Mouse (Mus musculus) granulocyte monocyte progenitor cell, adult 5-6 weeks (primary cell): ENCODE measurements around the gene Lman1l. TPM values are rescaled to one million over a fixed set of nuclear protein-coding genes. Genes with fewer than 3 reads are reported as not detected.

ENCODE experiments used
- ATAC-seq: replicated peaks from 2 replicates; pipeline ENCODE4 v1.8.0; 2016; ENCODE audit warnings: mild to moderate bottlenecking, moderate TSS enrichment, inconsistent platforms; ENCODE audit not compliant: poor library complexity, severe bottlenecking
- total RNA-seq, 2 experiments: library from RNA; stranded (forward) in 1 of 2; stranded (reverse) in 1 of 2; fragments of 200-712, 200-1000 nt in 1 of 2; fragments of >200 nt in 1 of 2; fragmentation: Nextera tagmentation in 1 of 2; gene quantifications; 2 replicates each; pipeline ENCODE4 v1.2.3; 2014 to 2017

Gene Lman1l
- total RNA-seq (2014; fragmentation: Nextera tagmentation) (not detected in 2 replicates), total RNA-seq (2017) (not detected in 2 replicates)

DNA sequence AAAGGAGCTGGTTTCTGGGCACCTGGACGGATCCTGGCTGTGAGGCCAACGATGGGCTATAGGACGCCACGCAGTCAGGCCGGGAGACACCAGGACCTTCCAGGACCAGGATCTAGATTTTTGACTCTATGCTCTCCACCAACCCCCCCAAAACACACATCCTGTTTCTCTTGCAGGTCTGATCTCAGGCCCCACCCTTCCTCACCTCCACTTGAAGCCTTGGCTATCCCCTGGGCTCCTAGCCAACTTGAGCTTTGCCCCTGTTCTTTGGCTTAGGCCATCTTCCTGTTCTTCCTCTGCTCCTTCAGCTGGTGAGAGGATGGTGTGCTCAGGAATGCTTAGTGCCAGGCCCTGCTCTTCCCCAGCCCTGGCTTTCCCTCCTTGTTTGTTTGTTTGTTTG lies at the start of gene Lman1l:
Lman1l (minus strand) TSS at position 101 of the 400 bp plus-strand sequence.
- no peak for ATAC-seq

- no peak for ATAC-seq
These were observed 49.0 kb upstream of the Lman1l start for GRCm38 (mm10) chr9:57669566-57669965.

GRCm38 (mm10) chr9:57668277-57668676 lies 47.7 kb upstream of the Lman1l start:
- ATAC-seq: no peak

GRCm38 (mm10) chr9:57667817-57668216 lies 47.2 kb upstream of the Lman1l start:
- no peak for ATAC-seq

DNA sequence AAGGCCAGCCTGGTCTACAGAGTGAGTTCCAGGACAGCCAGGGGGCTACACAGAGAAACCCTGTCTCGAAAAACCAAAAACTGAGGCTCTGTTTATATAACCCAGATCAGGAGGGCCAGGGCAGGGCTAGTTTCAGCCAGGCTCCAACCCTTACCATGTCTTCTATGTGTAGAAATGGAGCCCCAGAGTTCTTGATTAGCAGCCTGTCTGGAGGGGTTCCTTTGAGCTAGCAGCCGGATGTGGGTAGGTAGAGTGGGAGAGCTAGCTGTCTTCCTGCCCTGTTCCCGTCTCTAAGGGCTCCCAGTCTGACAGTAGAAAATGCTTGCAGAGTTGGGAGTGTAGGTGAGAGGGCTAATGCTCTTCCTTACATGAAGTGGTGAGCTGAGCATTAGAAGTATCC lies 46.6 kb upstream of the Lman1l start:
- no peak for ATAC-seq

- ATAC-seq: no peak
These were observed 46.0 kb upstream of the Lman1l start for GRCm38 (mm10) chr9:57666536-57666935.

- no peak for ATAC-seq
These were observed 44.0 kb upstream of the Lman1l start for GRCm38 (mm10) chr9:57664616-57665015.

DNA sequence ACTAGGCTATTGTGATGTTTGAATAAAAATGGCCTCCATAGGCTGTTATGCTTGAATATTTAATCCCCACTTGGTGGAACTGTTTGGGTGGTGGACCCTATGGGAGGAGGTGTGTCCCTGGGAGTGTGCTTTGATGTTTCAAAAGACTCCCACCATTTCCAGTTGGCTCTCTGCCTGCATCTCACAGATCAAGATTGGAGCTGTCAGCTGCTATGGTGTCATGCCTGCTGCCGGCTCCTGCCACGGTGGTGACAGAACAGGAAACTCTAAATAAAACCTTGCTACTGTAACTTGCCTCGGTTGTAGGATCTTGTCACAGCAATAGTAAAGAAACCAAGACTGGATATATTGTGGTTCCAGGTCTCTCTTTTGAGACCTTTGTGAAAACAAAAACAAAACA lies 41.0 kb upstream of the Lman1l start:
- ATAC-seq: no peak

- no peak for ATAC-seq
These were observed 39.9 kb upstream of the Lman1l start for GRCm38 (mm10) chr9:57660501-57660900.

- ATAC-seq: peak; percentile 86
These were observed 39.2 kb upstream of the Lman1l start for GRCm38 (mm10) chr9:57659774-57660173.

DNA sequence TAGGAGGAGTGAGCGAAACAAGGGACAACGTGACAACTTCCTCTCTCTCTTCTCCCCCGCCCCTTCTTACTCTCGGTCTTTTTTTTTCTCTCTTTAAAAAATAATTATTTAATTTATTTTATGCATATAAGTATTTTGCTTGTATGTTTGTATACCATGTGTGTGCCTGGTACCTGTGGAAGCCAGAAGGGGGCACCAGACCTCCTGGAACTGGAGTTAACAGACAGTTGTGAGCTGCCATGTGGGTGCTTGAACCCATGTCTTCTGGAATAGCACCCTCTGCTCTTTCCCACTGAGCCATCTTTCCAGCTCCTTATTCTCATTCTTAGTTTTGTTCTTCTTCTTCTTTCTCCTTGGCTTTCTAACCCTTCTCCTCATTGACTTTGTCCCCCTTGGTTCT lies 38.4 kb upstream of the Lman1l start:
- ATAC-seq: no peak

- no peak for ATAC-seq
These were observed 37.3 kb upstream of the Lman1l start for GRCm38 (mm10) chr9:57657843-57658242.

- no peak for ATAC-seq
These were observed 36.2 kb upstream of the Lman1l start for GRCm38 (mm10) chr9:57656631-57657350.

DNA sequence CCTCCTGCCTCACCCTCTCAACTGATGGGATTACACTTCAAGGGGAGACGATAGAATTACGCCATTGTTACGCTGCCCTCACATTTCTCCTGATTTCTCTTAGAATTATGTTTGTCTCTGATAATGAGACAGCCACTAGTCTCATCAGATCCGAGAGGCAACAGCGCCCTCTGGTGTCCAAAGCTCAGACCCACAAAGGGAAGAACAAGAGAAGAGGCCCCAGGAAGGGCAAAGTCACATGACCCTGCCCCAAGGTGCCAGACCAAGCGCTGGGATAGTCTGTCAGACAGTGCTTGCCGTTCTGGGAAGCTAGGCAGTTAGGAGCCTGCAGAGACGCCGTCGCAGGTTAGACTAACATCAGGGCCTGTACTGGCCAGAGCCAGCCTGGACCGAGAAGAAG lies 35.2 kb upstream of the Lman1l start:
- peak; percentile 73 for ATAC-seq

DNA sequence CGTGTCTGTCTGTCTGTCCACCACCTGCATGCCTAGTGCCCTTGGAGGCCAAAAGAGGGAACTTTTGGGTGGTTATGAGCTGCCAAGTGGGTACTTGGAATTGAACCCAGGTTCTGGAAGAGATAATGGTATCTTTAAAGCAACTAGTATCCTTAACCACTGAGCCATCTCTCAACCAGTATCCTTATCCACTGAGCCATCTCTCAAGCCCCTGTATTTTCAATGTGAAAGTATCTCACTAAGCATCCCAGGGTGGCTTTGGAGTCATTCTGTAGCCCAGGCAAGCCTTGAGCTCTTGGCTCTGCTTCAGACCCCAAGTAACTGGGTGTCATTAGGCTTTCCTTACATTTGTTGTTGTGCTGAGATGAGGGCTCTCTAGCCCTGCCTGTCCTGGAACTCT lies 34.4 kb upstream of the Lman1l start:
- ATAC-seq: no peak

DNA sequence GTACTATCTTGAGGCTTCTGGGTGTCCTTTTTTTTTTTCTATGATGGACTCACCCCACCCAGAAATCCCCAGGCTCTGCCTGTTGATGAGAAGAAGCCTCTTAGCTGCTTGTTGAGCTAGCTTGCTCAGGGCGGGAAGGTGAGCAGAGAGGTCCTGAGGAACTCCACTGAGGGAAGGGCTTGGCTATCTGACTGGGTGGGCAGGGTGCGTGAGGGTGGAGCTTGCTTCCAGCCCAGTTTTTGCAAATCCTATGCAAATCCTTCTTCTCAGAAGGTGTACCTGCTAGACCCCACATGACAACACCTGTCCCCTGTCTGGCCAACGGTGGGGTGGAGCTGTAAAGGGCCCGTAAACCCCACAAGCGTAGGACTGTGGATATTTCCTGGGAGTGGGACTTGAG lies 32.7 kb upstream of the Lman1l start, which contains the start of gene Csk:
Csk (minus strand) TSS at position 349 of the 400 bp plus-strand sequence.
- ATAC-seq: no peak

DNA sequence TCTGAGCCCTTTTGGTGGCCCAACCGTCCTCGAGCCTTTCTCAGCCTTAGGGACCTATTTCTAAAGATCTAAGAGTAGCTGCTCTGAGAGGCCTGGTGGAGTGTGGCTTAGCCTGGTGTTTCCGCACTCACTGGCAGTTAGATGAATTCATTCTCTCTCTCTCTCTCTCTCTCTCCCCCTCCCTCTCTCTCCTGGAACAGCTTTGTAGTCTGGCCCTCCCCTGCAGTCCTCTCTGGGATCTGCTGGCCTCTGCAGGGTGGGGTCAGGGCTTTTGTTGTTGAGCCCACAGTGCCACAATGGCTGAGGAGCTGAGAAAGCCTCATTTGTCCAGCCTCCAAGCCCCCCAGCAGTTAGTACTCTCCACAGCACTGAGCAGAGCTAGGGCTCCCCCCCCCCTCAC lies 32.3 kb upstream of the Lman1l start:
- ATAC-seq: no peak

DNA sequence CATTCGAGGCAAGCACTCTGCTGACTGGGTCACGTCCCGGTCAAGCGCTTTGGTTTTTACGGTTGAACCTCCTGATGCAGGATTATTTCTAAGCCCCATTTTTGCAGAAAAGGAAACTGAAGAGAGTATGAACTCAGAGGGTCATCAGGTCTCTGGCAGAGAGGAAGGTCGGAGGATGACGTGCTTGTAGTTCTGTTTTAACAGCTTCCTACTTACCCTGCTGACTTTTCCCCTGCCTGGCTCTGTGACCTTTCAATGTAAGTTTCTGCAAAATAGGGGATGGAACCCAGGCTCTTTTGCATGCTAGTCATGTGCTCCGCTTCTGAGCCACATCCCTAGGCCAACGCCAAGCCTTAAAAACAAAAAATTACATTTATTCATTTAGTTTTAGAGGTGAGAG lies 31.8 kb upstream of the Lman1l start:
- no peak for ATAC-seq

DNA sequence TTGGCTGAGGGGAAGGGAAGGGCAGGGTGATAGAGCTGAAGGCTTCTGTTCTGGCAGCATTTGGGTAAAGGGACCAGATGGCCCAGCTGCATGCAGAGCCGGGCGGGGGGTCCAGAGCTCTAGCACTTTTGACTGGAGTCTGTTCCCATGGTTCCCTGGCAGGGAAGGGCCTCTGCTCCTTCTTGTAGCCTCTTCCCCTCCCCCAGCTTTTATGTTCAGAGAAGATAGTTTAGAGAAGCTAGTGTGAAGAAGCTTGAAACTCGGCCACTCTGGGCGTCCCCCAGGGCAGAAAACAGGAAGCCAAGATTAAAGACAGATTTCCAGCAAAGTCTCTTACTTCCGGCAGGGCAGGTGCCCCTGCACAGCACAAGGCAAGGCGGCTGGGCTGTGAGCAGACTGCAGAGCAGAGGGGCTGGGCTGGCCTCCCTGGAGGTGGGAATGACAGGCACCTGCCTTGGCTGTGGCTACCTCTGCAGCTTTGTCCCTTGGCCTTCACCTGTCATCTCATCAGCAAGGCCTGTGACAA lies 30.3 kb upstream of the Lman1l start:
- peak; percentile 42 for ATAC-seq

- ATAC-seq: no peak; the same call in 1 of the 2 replicates
These were observed 29.7 kb upstream of the Lman1l start for GRCm38 (mm10) chr9:57650130-57650785.

DNA sequence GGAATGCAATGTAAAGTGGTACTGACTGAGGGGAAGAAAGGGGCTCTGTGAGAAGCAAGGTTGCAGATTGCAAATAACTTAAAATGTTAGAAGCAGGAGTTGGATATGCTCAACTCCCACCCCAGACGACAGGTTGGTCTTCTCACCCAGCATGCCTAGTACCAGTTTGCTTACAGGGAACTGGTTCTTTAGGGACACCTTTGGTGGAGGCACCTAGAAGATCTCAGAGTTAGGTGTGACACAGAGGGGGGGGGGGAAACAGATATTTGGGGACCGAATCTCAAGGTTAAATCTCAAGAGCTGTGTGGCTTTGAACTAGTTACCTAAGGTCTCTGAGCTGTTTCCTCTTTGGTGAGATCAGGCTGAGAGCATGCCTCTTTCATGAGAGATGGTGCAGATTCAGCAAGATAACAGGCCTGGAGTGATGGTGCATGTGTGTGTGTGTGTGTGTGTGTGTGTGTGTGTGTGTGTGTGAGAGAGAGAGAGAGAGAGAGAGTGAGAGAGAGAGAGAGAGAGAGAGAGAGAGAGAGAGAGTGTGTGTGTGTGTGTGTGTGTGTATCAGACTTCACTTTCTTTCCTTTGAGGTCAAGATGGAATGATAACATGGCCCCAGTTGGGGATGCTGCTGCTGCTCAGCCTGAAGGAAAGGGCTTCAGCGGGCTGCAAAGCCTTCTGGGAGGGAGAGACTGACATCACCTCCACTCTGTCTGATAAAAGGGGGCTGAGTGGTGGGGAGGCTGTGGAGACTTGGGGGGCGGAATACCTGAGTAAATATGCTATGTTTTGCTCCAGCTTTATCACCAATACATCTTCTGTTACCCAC lies 26.9 kb upstream of the Lman1l start:
- no peak for ATAC-seq
